8 mouse cellular contexts compared by ENCODE assay signal in the genomic region with DNA sequence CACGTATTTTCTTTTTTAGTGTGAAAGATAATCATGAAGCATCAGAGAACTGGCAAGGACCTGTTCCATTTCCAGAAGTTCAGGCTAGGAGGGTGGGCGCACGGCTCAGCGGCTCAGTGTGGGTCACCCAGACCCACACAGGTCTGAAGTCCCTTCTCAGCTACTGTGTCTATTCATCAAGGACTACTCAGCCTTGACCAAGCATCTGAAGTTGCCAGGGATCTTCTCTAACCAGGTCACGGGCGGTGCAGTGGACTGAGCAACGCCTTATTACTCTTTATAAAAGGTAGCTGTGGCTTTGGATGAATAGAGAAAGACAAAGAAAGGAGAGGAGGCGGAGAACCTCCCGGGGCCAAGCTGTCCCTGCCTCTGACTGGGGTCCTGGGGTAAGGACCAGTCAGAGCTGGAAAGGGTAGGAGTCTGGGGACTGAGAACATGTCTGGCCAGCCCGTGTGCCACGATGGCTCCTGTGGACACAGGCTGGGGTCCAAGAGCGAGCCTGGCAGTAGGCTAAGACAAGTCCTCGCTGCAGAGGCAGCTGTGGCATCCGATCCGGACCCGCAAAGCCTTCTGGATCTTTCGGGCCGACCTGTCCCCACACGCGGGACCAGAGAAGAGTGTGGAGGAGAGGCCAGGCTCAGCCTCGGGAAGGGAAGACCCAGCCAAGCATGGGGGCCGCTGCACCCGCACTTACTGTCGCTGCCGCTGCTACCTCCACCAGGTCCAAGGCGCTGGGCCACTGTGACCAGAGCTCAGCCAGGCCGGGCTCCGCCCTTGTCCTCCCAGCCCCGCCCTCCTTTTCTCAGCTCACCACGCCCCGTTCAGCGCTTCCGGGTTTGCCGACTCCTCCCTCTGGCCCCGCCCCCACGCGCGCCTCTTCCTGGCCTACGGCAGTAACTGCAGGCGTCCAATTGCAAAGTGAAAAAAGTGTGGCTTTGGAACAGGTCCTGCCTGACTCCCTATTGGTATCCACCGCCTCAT. TPM values are rescaled to one million over a fixed set of nuclear protein-coding genes. Genes with fewer than 3 reads are reported as not detected.
DNase-seq lines count a peak whose midpoint lies in the region; ATAC-seq lines count a peak whose summit lies in the region.

A gene (minus strand): TSS at position 755 of the 981 bp plus-strand sequence.

- 6% methylated on average over 36 of the region's 41 CpGs for WGBS in hindbrain, embryonic 16.5 days
- 3% methylated on average over 41 of the region's 41 CpGs for WGBS in macrophage (ENCODE audit: missing documents)

- no peaks in the 10 kb centered on the region for H3K9me3 ChIP-seq in hindbrain, embryonic 16.5 days (ENCODE audit: control insufficient read depth, low read length)

- peak within 1 kb of the TSS; percentile 65 for H3K4me3 ChIP-seq in hindbrain, embryonic 16.5 days (ENCODE audit: low read length)
- peak within 1 kb of the TSS; percentile 95 for H3K4me3 ChIP-seq in macrophage (ENCODE audit: inconsistent target)

- H3K4me1 ChIP-seq in hindbrain, embryonic 16.5 days (ENCODE audit: control insufficient read depth, insufficient read depth, low read depth, low read length): peaks cover 11% of the 10 kb centered on the region

- H3K27ac ChIP-seq in hindbrain, embryonic 16.5 days (ENCODE audit: low read depth, low read length): peak within 1 kb of the TSS; percentile 74
- peak within 1 kb of the TSS; percentile 89 for H3K27ac ChIP-seq in macrophage

- peaks cover 53% of the 10 kb centered on the region for H3K79me2 ChIP-seq in macrophage (ENCODE audit: inconsistent target)

- DNase-seq in WW6 (ENCODE audit: low read depth, low spot score): peak; percentile 84
- peak; percentile 90 to 93 for DNase-seq in cerebellum, postnatal 4 days (ENCODE audit: low spot score in 2 of 2)
- DNase-seq in gastrocnemius, adult 18-20 months (ENCODE audit: low spot score): peak; percentile 98
- DNase-seq in left cerebral cortex, adult 18-20 months (ENCODE audit: low spot score in 2 of 2): peak; percentile 95 to 97
- DNase-seq in right cerebral cortex, adult 18-20 months: peak; percentile 95
- peak; percentile 90 for DNase-seq in urinary bladder, postnatal 10 days (ENCODE audit: low spot score)

- peak within 1 kb of the TSS; percentile 82 for H3K9ac ChIP-seq in hindbrain, embryonic 16.5 days (ENCODE audit: low read depth, low read length)

- H3K4me2 ChIP-seq in hindbrain, embryonic 16.5 days (ENCODE audit: low read length): peak within 1 kb of the TSS; percentile 94

- H3K27me3 ChIP-seq in hindbrain, embryonic 16.5 days (replicated peaks; ENCODE audit: control insufficient read depth, insufficient read depth, low read length): no peaks in the 10 kb centered on the region

- peak; percentile 94 for ATAC-seq in hindbrain, embryonic 16.5 days

- H3K36me3 ChIP-seq in hindbrain, embryonic 16.5 days (ENCODE audit: control insufficient read depth, insufficient read depth, low read length): no peaks in the 10 kb centered on the region
- H3K36me3 ChIP-seq in macrophage (ENCODE audit: inconsistent target): peaks cover 18% of the 10 kb centered on the region

RNA-seq across cellular contexts. Expression of the gene that starts here (rescaled TPM):
- 1 to 10 TPM; 2.7 to 2.8 TPM for total RNA-seq in gastrocnemius, adult 18-20 months (2021)
- polyA plus RNA-seq in hindbrain, embryonic 16.5 days (2015; fragmentation: Nextera tagmentation; extraction: Ambion mirVana): 10.5 and 11.1 TPM in 2 replicates
- 10 to 100 TPM; 11.1 to 12.4 TPM for total RNA-seq in left cerebral cortex, adult 18-20 months (2021)
- 10 to 100 TPM in 22 of 26 experiments, 1 to 10 TPM in 4; 4.8 to 91.9 (median 47.9) TPM for total RNA-seq in macrophage (2018; cell fraction: chromatin; rRNA removed)
- 100 to 1,000 TPM in 22 of 26 experiments, 10 to 100 TPM in 4; 73.7 to 177 (median 142) TPM for total RNA-seq in macrophage (2018; cell fraction: cytosol; rRNA removed)
- 100 to 1,000 TPM in 15 of 26 experiments, 10 to 100 TPM in 11; 40.3 to 216 (median 117) TPM for total RNA-seq in macrophage (2018; cell fraction: nucleus; rRNA removed)
- 49.5 to 143 TPM (median 110 TPM) in 3 replicates for polyA plus RNA-seq in macrophage (2018)

Comparison
In these comparisons a context has a peak if more than half of its experiments do, and no peak if none do; other contexts are left out.
1. Peak in every context shown above with its lines: DNase-seq, ATAC-seq, H3K4me3 ChIP-seq and H3K27ac ChIP-seq.